Mouse (Mus musculus) cortical plate, adult 2 months (tissue): ENCODE data around the gene Dnajc13. TPM values are rescaled to one million over a fixed set of nuclear protein-coding genes. Genes with fewer than 3 reads are reported as not detected.
A peak's percentile ranks its signal among the peaks of the same experiment; 100 is the strongest.

Experiments used
- H3K27ac ChIP-seq: fragments of 200-500 bp; 2 replicates; pipeline ENCODE4 v1.5.1; 2012; ENCODE audit warnings: low read length, control low read depth, inconsistent platforms; ENCODE audit not compliant: insufficient read depth
- H3K4me1 ChIP-seq: fragments of 200-500 bp; 2 replicates; pipeline ENCODE4 v1.6.1; 2011; ENCODE audit warnings: low read length; ENCODE audit not compliant: control insufficient read depth, insufficient read depth
- H3K4me3 ChIP-seq: fragments of 200-500 bp; 2 replicates; pipeline ENCODE4 v1.5.1; 2011; ENCODE audit warnings: mild to moderate bottlenecking, low read length, control low read depth; ENCODE audit not compliant: insufficient read depth
- CTCF ChIP-seq: fragments of 200-500 bp; IDR thresholded peaks from 2 replicates; pipeline ENCODE4 v1.5.1; 2011; ENCODE audit warnings: mild to moderate bottlenecking, control low read depth, low read length; ENCODE audit not compliant: insufficient read depth; ENCODE audit errors: extremely low read depth
- POLR2A ChIP-seq: fragments of 200-500 bp; IDR thresholded peaks from 2 replicates; pipeline ENCODE4 v1.6.1; 2011; ENCODE audit warnings: mild to moderate bottlenecking, low read length, control low read depth; ENCODE audit not compliant: insufficient read depth; ENCODE audit errors: extremely low read depth
- polyA plus RNA-seq: library from polyadenylated mRNA; depleted of rRNA; stranded (reverse); fragments of >200 nt; gene quantifications from 2 replicates; pipeline ENCODE4 v1.2.3, GENCODE M21; 2012

Dnajc13 gene
- polyA plus RNA-seq, 1 experiment: 62.9 TPM

GRCm38 (mm10) chr9:104146683-104147082, 116.0 kb downstream of the Dnajc13 start:
- no peaks in the 10 kb centered on the region for H3K4me1 ChIP-seq
- TF ChIP-seq POLR2A: no peak
- no peak for TF ChIP-seq CTCF
- no peak overlapping the region for H3K4me3 ChIP-seq
- H3K27ac ChIP-seq: no peak overlapping the region

GRCm38 (mm10) chr9:104144314-104144996, 118.3 kb downstream of the Dnajc13 start:
- no peak overlapping the region for H3K27ac ChIP-seq
- no peak overlapping the region for H3K4me3 ChIP-seq
- no peaks in the 10 kb centered on the region for H3K4me1 ChIP-seq
- TF ChIP-seq POLR2A (no peak), CTCF (peak; percentile 28; the same call in 1 of the 2 replicates)

- TF ChIP-seq POLR2A (no peak), CTCF (no peak)
- H3K4me1 ChIP-seq: no peaks in the 10 kb centered on the region
- H3K27ac ChIP-seq: no peak overlapping the region
- no peak overlapping the region for H3K4me3 ChIP-seq
Observed at GRCm38 (mm10) chr9:104142805-104143204, 119.9 kb downstream of the Dnajc13 start.

- Histone ChIP-seq H3K4me3 (no peak overlapping the region), H3K4me1 (no peaks in the 10 kb centered on the region), H3K27ac (no peak overlapping the region)
- TF ChIP-seq POLR2A: no peak
- no peak for TF ChIP-seq CTCF
Observed at GRCm38 (mm10) chr9:104140351-104140750, 122.4 kb downstream of the Dnajc13 start.

- Histone ChIP-seq H3K4me1 (peaks cover 3% of the 10 kb centered on the region), H3K27ac (no peak overlapping the region)
- TF ChIP-seq CTCF: no peak
- no peak for TF ChIP-seq POLR2A
Observed at GRCm38 (mm10) chr9:104130141-104130755, 132.5 kb downstream of the Dnajc13 start.

GRCm38 (mm10) chr9:104128110-104128509, 134.6 kb downstream of the Dnajc13 start:
- Histone ChIP-seq H3K4me3 (no peak overlapping the region), H3K27ac (0 out of 2 replicates have a peak overlapping the region, but pooled peaks have one; percentile 21), H3K4me1 (peaks cover 3% of the 10 kb centered on the region)
- TF ChIP-seq POLR2A (no peak), CTCF (no peak)

More at GRCm38 (mm10) chr9:104130141-104130755, 132.5 kb downstream of the Dnajc13 start:
- H3K4me3 ChIP-seq: no peak overlapping the region

GRCm38 (mm10) chr9:104126833-104127232, 135.9 kb downstream of the Dnajc13 start, which contains the start of gene Ackr4:
Gene Ackr4 (minus strand): TSS chr9:104126933.
- Histone ChIP-seq H3K4me1 (peaks cover 3% of the 10 kb centered on the region), H3K27ac (0 out of 2 replicates have a peak within 1 kb of the TSS, but pooled peaks have one; percentile 21), H3K4me3 (no peak within 1 kb of the TSS)
- no peak for TF ChIP-seq POLR2A
- TF ChIP-seq CTCF: no peak

GRCm38 (mm10) chr9:104123622-104124021, 139.1 kb downstream of the Dnajc13 start:
- no peak for TF ChIP-seq POLR2A
- TF ChIP-seq CTCF: no peak
- Histone ChIP-seq H3K4me3 (no peak overlapping the region), H3K27ac (no peak overlapping the region), H3K4me1 (peaks cover 3% of the 10 kb centered on the region)

GRCm38 (mm10) chr9:104123101-104123500, 139.6 kb downstream of the Dnajc13 start:
- no peak for TF ChIP-seq POLR2A
- no peak for TF ChIP-seq CTCF
- Histone ChIP-seq H3K27ac (no peak overlapping the region), H3K4me1 (no peaks in the 10 kb centered on the region; the same call in 1 of the 2 replicates)

GRCm38 (mm10) chr9:104109151-104109550, 153.6 kb downstream of the Dnajc13 start:
- H3K4me3 ChIP-seq: no peak overlapping the region
- no peaks in the 10 kb centered on the region for H3K4me1 ChIP-seq
- no peak overlapping the region for H3K27ac ChIP-seq
- TF ChIP-seq POLR2A (no peak), CTCF (no peak)

More at GRCm38 (mm10) chr9:104123101-104123500, 139.6 kb downstream of the Dnajc13 start:
- H3K4me3 ChIP-seq: no peak overlapping the region
